Mouse (Mus musculus) heart, adult 2 months (tissue): ENCODE results near the gene Gtf2h4.

Source experiments
- CTCF ChIP-seq: fragments of 200-600 bp; IDR thresholded peaks from 2 replicates; pipeline ENCODE4 v1.8.1; 2022; ENCODE audit warnings: antibody characterized with exemption, mild to moderate bottlenecking, moderate library complexity
- POLR2A ChIP-seq: fragments of 200-500 bp; IDR thresholded peaks from 2 replicates; pipeline ENCODE4 v1.6.1; 2011; ENCODE audit warnings: mild to moderate bottlenecking, low read depth, low read length, control low read depth; ENCODE audit not compliant: insufficient read depth

GRCm38 (mm10) chr17:35707929-35708328 is 34.4 kb upstream of the Gtf2h4 start:
- no peak for TF ChIP-seq CTCF
- no peak for TF ChIP-seq POLR2A
